Mouse (Mus musculus) stomach, embryonic 16.5 days (tissue): ENCODE measurements around the gene Eaf1. TPM values are rescaled to one million over a fixed set of nuclear protein-coding genes. Genes with fewer than 3 reads are reported as not detected.
A peak's percentile ranks its signal among the peaks of the same experiment; 100 is the strongest.

Experiments used
- ATAC-seq: fragments of 200-750 bp; cut with Nextera tagmentation; 2 replicates; pipeline ENCODE4 v1.8.0; 2017; ENCODE audit warnings: moderate number of reproducible peaks, moderate TSS enrichment; ENCODE audit not compliant: insufficient read depth, low FRiP score
- H3K27ac ChIP-seq: fragments of 300-500 bp; sonication (generic); 2 replicates; pipeline ENCODE4 v1.5.1; 2014; ENCODE audit warnings: low read length
- H3K27me3 ChIP-seq: fragments of 300-500 bp; sonication (generic); 2 replicates; pipeline ENCODE4 v1.6.1; 2014; ENCODE audit warnings: low read length, control low read depth, mixed read lengths; ENCODE audit not compliant: control insufficient read depth, insufficient read depth
- H3K36me3 ChIP-seq: fragments of 300-500 bp; sonication (generic); 2 replicates; pipeline ENCODE4 v1.6.1; 2014; ENCODE audit warnings: low read length; ENCODE audit not compliant: control insufficient read depth, insufficient read depth
- H3K4me1 ChIP-seq: fragments of 300-500 bp; sonication (generic); 2 replicates; pipeline ENCODE4 v1.6.1; 2014; ENCODE audit warnings: low read length, control low read depth, mixed read lengths; ENCODE audit not compliant: control insufficient read depth, insufficient read depth
- H3K4me2 ChIP-seq: fragments of 300-500 bp; sonication (generic); 2 replicates; pipeline ENCODE4 v1.6.1; 2014; ENCODE audit warnings: low read depth, low read length, mixed read lengths
- H3K4me3 ChIP-seq: fragments of 300-500 bp; sonication (generic); replicated peaks from 2 replicates; pipeline ENCODE4 v1.5.1; 2014; ENCODE audit warnings: mild to moderate bottlenecking, low read length
- H3K9ac ChIP-seq: fragments of 300-500 bp; sonication (generic); 2 replicates; pipeline ENCODE4 v1.6.1; 2014; ENCODE audit warnings: low read length
- H3K9me3 ChIP-seq: fragments of 300-500 bp; sonication (generic); replicated peaks from 2 replicates; pipeline ENCODE4 v1.6.1; 2016; ENCODE audit warnings: low read length, control low read depth; ENCODE audit not compliant: control insufficient read depth
- WGBS: fragments of 180-500 bp; shearing (Covaris S2); extraction: QIAGEN DNeasy Blood & Tissue Kit; methylation state at CpG from one replicate; pipeline ENCODE4 v1.1.7; 2014; 5-methylcytosine and 5-hydroxymethylcytosine counted together
- polyA plus RNA-seq: library from polyadenylated mRNA; unstranded; fragments of >200 nt; fragmentation: Nextera tagmentation; extraction: Ambion mirVana; gene quantifications from 2 replicates; pipeline ENCODE4 v1.2.1, GENCODE M21; 2015

Eaf1 gene
- polyA plus RNA-seq, 1 experiment from 2014 or later: 21.2 TPM

DNA sequence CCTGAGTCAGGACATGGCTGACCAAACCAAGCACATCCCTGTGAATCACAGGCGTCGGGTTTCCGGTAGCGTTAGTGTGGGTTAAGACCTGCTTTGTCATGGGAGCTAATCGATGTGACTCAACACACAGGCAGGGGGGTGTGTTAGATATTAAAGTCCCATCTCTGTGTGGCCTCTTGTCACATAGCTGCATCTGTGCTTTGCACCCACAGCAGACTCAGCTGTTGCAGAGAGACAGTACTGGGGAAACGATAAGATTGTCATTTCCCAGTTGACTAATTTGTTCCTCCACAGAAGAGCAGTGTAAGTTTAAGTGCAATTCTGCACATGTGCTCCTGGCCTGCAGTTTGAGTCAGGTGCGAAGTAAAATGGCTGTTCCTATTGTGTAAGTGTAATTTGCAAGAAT lies 2.0 kb downstream of the Eaf1 start:
- ATAC-seq: no peak

DNA sequence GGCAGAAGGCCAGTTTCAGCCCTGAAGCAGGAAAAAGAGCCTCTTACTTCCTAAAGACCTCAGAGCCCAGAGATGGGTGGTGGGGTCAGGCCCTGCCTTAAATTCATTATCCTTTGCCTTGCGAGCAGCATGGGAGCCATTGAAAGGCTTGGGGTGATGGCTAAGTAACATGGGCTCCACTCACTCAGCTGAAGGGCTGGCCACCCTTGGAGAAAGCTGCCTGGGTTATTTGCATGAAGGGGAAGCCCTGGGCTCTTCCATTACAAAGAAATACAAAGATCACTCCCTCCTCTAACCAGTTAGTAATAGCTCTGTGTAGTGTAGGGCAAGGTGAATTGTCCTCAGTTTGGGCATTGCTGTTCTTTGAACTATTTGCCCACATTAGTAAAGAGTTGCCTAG lies 5.3 kb downstream of the Eaf1 start:
- Histone ChIP-seq H3K27me3 (no peaks in the 10 kb centered on the region), H3K36me3 (peaks cover 16% of the 10 kb centered on the region), H3K9ac (no peak overlapping the region), H3K4me3 (no peak overlapping the region), H3K9me3 (no peaks in the 10 kb centered on the region), H3K4me2 (no peak overlapping the region), H3K27ac (no peak overlapping the region), H3K4me1 (peaks cover 16% of the 10 kb centered on the region)
- 81% methylated on average over 1 of the region's 1 CpGs for WGBS
- ATAC-seq: no peak

More for the DNA sequence above, 2.0 kb downstream of the Eaf1 start:
- 31% methylated on average over 7 of the region's 7 CpGs for WGBS
- peak overlapping the region; percentile 92 for H3K4me3 ChIP-seq
- peaks cover 5% of the 10 kb centered on the region for H3K36me3 ChIP-seq
- peak overlapping the region; percentile 91 for H3K4me2 ChIP-seq
- no peaks in the 10 kb centered on the region for H3K9me3 ChIP-seq
- peaks cover 24% of the 10 kb centered on the region for H3K4me1 ChIP-seq
- H3K9ac ChIP-seq: peak overlapping the region; percentile 96
- H3K27me3 ChIP-seq: no peaks in the 10 kb centered on the region
- H3K27ac ChIP-seq: no peak overlapping the region

DNA sequence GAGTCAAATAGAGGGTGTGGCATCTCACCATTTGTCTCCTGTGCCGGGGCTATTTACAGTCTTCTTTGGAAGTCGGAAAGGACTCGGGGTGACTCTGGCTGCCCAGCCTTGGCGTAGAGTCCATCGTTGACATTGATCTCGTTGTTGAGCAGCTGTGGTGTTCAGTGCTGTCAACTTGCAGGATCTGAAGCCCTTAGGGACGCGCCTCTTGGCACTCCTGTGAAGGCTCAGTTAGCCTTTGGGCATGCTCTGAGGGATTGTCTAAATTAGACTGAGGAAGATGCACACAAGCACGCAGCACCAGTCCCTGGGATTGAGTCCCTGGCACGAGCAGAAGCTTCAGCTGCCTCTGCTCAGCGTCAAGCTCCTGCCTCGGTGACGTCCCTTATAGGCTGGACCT lies 9.2 kb downstream of the Eaf1 start:
- Histone ChIP-seq H3K9me3 (no peaks in the 10 kb centered on the region), H3K4me2 (no peak overlapping the region), H3K4me1 (no peaks in the 10 kb centered on the region), H3K36me3 (peaks cover 37% of the 10 kb centered on the region), H3K9ac (no peak overlapping the region), H3K4me3 (no peak overlapping the region), H3K27ac (no peak overlapping the region), H3K27me3 (no peaks in the 10 kb centered on the region)
- no peak for ATAC-seq
- WGBS: 87% methylated on average over 13 of the region's 13 CpGs

DNA sequence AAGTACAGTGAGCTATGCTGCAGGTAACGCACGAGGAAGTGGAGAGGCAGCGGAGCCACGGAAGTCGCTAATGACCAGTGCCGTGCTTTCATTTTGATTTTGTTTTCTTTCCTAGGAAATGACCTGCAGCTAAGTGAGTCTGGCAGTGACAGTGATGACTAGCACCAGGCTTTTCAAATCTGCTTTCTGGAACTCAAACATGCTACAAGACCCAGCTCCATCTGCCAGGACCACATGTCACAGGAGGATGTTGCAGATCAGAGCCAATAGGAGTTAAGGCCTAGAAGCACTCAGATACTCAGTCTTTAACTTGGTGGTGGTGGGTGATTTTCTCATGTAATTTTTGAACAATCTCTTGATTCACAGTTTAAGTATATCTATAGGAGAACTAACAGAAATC lies 12.3 kb downstream of the Eaf1 start:
- no peak overlapping the region for H3K4me3 ChIP-seq

DNA sequence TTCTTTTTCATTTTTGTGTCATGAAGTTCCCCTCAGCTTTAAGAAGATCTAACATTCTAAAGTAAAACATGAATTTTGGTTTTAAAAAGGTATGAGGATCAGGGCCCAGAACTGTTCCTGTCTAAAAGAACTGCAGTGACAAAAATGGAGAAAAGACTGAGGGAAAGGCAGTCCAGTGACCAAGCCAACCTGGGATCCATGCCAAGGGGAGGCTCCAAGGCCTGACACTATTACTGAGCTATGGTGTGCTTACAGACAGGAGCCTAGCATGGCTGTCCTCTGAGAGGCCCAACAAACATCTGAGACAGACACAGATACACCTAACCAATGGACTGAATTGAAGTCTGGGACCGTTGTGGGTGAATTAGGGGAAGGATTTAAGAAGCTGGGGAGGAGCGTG lies 15.7 kb downstream of the Eaf1 start:
- no peak for ATAC-seq
- no peaks in the 10 kb centered on the region for H3K27me3 ChIP-seq
- peaks cover 7% of the 10 kb centered on the region; the same call in 1 of the 2 replicates for H3K9me3 ChIP-seq
- peaks cover 26% of the 10 kb centered on the region for H3K36me3 ChIP-seq
- no peak overlapping the region for H3K9ac ChIP-seq
- H3K4me2 ChIP-seq: no peak overlapping the region
- no peaks in the 10 kb centered on the region for H3K4me1 ChIP-seq
- no peak overlapping the region for H3K4me3 ChIP-seq
- H3K27ac ChIP-seq: no peak overlapping the region
- WGBS: 95% methylated on average over 2 of the region's 2 CpGs

More for the DNA sequence above, 12.3 kb downstream of the Eaf1 start:
- no peaks in the 10 kb centered on the region for H3K9me3 ChIP-seq
- H3K4me2 ChIP-seq: no peak overlapping the region
- no peak for ATAC-seq
- no peak overlapping the region for H3K9ac ChIP-seq
- peaks cover 42% of the 10 kb centered on the region for H3K36me3 ChIP-seq
- H3K27ac ChIP-seq: no peak overlapping the region
- WGBS: 88% methylated on average over 6 of the region's 6 CpGs
- no peaks in the 10 kb centered on the region for H3K4me1 ChIP-seq
- H3K27me3 ChIP-seq: no peaks in the 10 kb centered on the region

DNA sequence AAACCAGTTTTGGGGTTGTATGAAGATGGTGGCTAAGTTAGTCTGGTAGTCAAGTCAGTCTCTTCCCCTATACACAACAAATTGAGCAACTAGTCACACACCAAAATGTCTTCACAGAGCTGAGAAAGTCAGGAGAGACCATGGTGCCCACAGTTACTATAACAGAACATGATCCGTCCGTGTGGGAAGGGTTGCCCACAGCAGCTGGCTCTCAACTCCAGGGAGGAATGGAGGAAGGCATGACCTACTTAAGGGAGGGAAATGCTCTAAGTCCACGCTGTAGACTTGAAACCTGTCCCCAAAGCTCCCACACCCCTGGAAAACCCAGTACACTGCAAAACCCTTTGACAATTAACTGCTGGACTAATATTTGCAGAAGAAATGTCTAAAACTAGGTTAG lies 16.1 kb downstream of the Eaf1 start:
- H3K27me3 ChIP-seq: no peaks in the 10 kb centered on the region
- no peaks in the 10 kb centered on the region for H3K4me1 ChIP-seq
- H3K4me3 ChIP-seq: no peak overlapping the region
- WGBS: 86% methylated on average over 3 of the region's 3 CpGs
- H3K9me3 ChIP-seq: peaks cover 7% of the 10 kb centered on the region; the same call in 1 of the 2 replicates
- H3K27ac ChIP-seq: no peak overlapping the region
- H3K4me2 ChIP-seq: no peak overlapping the region
- ATAC-seq: no peak
- H3K9ac ChIP-seq: no peak overlapping the region
- peaks cover 26% of the 10 kb centered on the region for H3K36me3 ChIP-seq

DNA sequence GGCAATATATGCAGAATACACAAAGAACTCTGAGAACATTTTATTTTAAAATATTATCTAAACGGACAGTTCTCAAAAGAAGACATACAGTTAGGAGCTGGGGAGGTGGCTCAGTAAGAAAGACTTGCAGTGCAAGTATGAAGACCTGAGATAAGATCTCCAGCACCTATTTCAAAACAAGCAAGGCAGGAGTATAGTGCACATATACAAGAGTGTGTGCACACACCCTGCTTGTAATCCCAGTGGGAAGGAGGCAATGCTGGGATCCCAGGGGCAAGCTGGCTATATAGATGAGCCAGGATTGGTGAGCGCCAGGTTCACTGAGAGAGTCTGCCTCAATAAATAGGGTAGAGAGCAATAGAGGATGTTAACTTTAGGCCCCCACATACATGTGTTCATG lies 21.7 kb downstream of the Eaf1 start:
- Histone ChIP-seq H3K27ac (no peak overlapping the region), H3K36me3 (no peaks in the 10 kb centered on the region), H3K27me3 (no peaks in the 10 kb centered on the region), H3K4me2 (no peak overlapping the region), H3K9me3 (peaks cover 7% of the 10 kb centered on the region; the same call in 1 of the 2 replicates), H3K4me3 (no peak overlapping the region), H3K9ac (no peak overlapping the region), H3K4me1 (peaks cover 4% of the 10 kb centered on the region; the same call in 1 of the 2 replicates)
- ATAC-seq: no peak
- WGBS: 88% methylated on average over 2 of the region's 2 CpGs

DNA sequence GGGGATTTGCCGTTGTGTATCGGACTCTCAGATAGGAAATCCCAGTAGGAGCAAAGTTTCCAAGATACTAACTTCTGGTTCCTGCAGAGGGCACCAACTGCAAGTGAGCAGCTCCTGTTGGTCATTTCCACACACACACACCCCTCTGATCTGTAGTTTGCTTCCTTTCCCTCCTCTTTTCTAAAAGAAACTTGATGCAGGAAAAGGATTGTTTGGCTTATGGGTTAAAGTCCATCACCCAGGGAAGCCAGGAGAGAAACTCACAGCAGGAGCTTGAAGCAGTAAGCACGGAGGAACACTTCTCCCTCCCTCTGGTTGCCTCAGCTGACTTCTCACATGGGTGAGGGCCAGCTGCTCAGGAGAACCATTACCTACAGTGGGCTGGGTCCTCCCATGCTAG lies 25.0 kb downstream of the Eaf1 start:
- no peak overlapping the region for H3K4me3 ChIP-seq
- H3K36me3 ChIP-seq: no peaks in the 10 kb centered on the region
- H3K4me1 ChIP-seq: peaks cover 4% of the 10 kb centered on the region; the same call in 1 of the 2 replicates
- no peaks in the 10 kb centered on the region for H3K27me3 ChIP-seq
- ATAC-seq: peak; percentile 75; the same call in 1 of the 2 replicates
- no peak overlapping the region for H3K27ac ChIP-seq
- peak overlapping the region; percentile 33; the same call in 1 of the 2 replicates for H3K4me2 ChIP-seq
- no peak overlapping the region for H3K9ac ChIP-seq
- WGBS: 24% methylated on average over 3 of the region's 3 CpGs
- peaks cover 6% of the 10 kb centered on the region; the same call in 1 of the 2 replicates for H3K9me3 ChIP-seq

DNA sequence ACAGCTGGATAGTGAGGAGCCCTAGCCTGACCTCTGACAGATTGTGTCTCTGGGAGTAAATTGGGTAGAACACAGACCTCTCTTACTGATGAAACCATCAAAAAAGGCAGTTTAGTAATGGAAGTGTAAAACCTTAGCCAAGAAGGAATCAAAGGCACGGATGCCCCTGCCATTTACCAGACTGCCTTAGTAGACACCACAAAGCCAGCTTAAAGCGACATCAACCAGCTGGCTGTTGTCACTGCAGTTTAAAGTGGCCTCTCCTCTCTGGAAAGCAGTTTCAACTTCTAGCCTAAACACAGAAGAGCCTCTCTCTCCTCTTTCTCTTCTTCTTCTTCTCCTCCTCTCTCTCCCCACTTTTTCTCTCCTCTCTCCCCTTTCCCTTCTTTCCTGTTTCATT lies 27.1 kb downstream of the Eaf1 start:
- no peak overlapping the region for H3K27ac ChIP-seq
- H3K4me1 ChIP-seq: peaks cover 4% of the 10 kb centered on the region; the same call in 1 of the 2 replicates
- H3K9ac ChIP-seq: no peak overlapping the region
- no peaks in the 10 kb centered on the region for H3K9me3 ChIP-seq
- H3K27me3 ChIP-seq: no peaks in the 10 kb centered on the region
- H3K4me2 ChIP-seq: no peak overlapping the region
- no peak overlapping the region for H3K4me3 ChIP-seq
- no peak for ATAC-seq
- no peaks in the 10 kb centered on the region for H3K36me3 ChIP-seq
- WGBS: 50% methylated on average over 2 of the region's 2 CpGs
